Mouse (Mus musculus) adrenal gland, adult 8-10 months (tissue): ENCODE data around the gene Lrrc8d. TPM values are rescaled to one million over a fixed set of nuclear protein-coding genes. Genes with fewer than 3 reads are reported as not detected.
A peak's percentile ranks its signal among the peaks of the same experiment; 100 is the strongest.
"Not testable (repeated sequence)": the region's sequence is repeated elsewhere in the genome, so short reads cannot be mapped to it uniquely, and the experiment has no call there.

ENCODE experiments used
- DNase-seq: peaks from one replicate; pipeline ENCODE4 v3.0.0; 2022
- total RNA-seq, 4 experiments: library from RNA; stranded (reverse); gene quantifications; 2 replicates each; pipeline ENCODE4 v1.2.4; 2022

The Lrrc8d gene
- total RNA-seq, 4 experiments from 2014 or later: 129 to 144 (median 136) TPM

DNA sequence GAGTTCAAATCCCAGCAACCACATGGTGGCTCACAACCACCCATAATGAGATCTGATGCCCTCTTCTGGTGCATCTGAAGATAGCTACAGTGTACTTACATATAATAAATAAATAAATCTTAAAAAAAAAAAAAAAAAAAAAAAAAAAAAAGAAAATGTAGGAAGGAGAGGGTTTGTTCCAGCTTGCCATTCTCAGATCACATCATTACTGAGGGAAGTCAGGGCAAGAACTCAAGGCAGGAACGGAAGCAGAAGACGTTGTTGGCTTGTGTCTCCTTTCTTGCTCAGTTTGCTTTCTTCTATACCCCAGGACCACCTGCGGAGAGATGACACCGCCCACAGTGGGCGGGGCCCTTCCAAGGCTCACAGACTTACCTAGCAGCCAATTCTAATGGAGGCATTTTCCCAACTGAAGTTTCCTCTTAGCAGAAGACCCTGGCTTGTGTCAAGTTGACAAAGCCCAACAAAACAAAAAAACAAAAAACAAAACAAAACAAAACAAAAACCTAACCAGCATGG, 165.4 kb downstream of the Lrrc8d start:
- DNase-seq: not testable (repeated sequence)

GRCm38 (mm10) chr5:105867427-105867826, 167.7 kb downstream of the Lrrc8d start:
- no peak for DNase-seq

GRCm38 (mm10) chr5:105867841-105868447, 168.2 kb downstream of the Lrrc8d start:
- no peak for DNase-seq

- peak; percentile 62 for DNase-seq
Measured at GRCm38 (mm10) chr5:105868593-105868992, 168.8 kb downstream of the Lrrc8d start.

DNA sequence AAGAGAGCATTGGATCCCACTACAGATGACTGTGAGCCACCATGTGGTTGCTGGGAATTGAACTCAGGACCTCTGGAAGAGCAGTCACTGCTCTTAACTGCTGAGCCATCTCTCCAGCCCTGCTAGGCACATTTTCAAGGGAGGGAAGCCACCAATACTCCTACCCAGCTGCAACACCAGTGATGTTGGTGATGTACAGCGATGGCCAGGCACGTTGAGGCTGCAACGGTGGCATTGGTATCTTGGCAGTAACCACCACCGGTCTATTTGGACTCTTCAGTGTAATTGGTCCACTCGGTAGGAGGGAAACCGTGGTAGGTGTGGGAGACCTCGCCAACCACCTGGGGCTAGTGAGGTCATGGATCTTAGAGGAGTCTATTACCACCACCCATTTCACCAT, 170.0 kb downstream of the Lrrc8d start:
- DNase-seq: no peak

DNA sequence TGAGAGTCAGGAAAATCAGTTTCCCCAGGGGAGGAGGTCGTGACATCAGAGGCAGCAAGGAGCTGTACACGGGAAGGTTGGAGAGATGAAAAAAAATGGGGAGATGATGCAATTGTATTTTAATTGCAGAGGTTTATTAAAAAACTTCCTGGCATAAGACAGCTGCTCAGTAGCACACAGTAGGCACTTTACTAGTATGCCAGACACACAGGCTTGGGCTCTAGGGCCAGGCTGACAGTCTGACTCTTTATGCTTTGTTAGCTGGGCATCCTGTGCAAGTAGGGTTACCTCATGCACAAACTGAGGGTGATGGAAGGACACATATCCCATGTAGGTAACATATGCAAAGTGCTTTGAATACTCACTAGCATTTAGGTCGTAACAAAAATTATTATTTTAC, 171.4 kb downstream of the Lrrc8d start:
- DNase-seq: no peak

- DNase-seq: no peak
Measured at GRCm38 (mm10) chr5:105872176-105872575, 172.4 kb downstream of the Lrrc8d start.

- no peak for DNase-seq
Measured at GRCm38 (mm10) chr5:105872916-105873315, 173.1 kb downstream of the Lrrc8d start.

DNA sequence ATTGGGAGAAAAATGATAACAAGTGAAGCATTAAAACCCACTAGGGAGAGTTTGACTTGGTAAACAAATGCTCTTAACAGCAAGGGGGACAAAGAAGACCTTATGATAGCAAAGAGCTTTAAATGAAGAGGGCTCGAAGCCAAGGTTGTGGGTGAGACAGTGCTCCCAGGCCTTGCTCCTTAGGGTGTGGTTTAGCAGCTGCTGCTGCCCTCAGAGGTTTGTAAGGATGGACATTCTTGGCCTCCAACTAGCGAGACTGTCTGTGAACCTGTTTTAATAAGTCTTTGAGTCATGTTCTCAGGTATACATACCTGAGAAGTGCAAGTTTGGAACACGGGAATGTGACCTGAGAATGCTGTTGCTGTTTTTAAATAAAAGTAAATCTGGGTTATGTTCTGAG, 174.0 kb downstream of the Lrrc8d start:
- no peak for DNase-seq

- no peak for DNase-seq
Measured at GRCm38 (mm10) chr5:105874476-105874875, 174.7 kb downstream of the Lrrc8d start.

GRCm38 (mm10) chr5:105876068-105876924, 176.5 kb downstream of the Lrrc8d start, which contains the start of gene Zfp326:
TSS of gene Zfp326 (plus strand) at chr5:105876565.
- peak; percentile 91 for DNase-seq

- no peak for DNase-seq
Measured at GRCm38 (mm10) chr5:105876925-105877774, 177.4 kb downstream of the Lrrc8d start.

Other genes with a start within 250 kb of the Lrrc8d start
- gene Lrrc8c, start 180.6 kb upstream of the Lrrc8d start, total RNA-seq: 10 to 100 TPM; 16.8 to 28.0 (median 24.5) TPM
- gene Zfp326, start 176.6 kb downstream of the Lrrc8d start, total RNA-seq: 10 to 100 TPM; 17.0 to 31.9 (median 26.2) TPM